Mouse (Mus musculus): Measurements from ENCODE around the gene Tanc2. TPM values are rescaled to one million over a fixed set of nuclear protein-coding genes. Genes with fewer than 3 reads are reported as not detected.

Gene Tanc2
- total and polyA plus RNA-seq, 2 experiments from 2014 or later = 5.2 to 25.0 TPM

DNA sequence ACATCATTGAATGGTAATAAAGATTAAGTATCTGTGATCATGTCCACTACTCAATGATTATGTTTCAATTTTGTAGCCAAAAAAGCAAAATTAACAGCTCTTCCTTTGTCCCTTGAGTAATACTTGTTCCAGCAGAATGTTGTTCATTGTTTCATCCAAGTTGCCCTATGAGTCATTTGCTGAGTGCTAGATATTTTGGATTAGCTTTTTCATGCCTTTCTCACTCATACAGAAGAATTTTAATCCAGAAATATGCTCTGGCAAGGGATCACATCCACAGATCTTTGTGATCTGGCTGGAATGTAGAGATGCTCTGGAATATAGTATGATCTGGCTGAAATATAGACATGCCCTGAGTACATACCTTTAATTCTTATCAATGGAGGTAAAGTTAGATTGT lies 202.7 kb downstream of the Tanc2 start:
- Histone ChIP-seq H3K27ac (ENCODE audit: low read depth) (no peak overlapping the region), H3K9ac (replicated peaks; ENCODE audit: low read depth, low read length) (no peak overlapping the region), H3K27me3 (ENCODE audit: control insufficient read depth, insufficient read depth, low read length) (no peaks in the 10 kb centered on the region), H3K4me3 (ENCODE audit: low read depth, low read length) (no peak overlapping the region), H3K4me2 (ENCODE audit: low read depth, low read length) (no peak overlapping the region), H3K4me1 (ENCODE audit: control insufficient read depth, insufficient read depth) (no peaks in the 10 kb centered on the region), H3K36me3 (replicated peaks; ENCODE audit: control insufficient read depth, insufficient read depth, low read length) (no peaks in the 10 kb centered on the region), H3K9me3 (replicated peaks; ENCODE audit: control insufficient read depth, low read length) (0 out of 2 replicates have a peak, but pooled peaks cover 6% of the 10 kb centered on the region)
- ATAC-seq (ENCODE audit: insufficient read depth, low read depth) (no peak), DNase-seq (ENCODE audit: low spot score) (no peak)
- TF ChIP-seq CTCF (IDR thresholded peaks at IDR 0.05; ENCODE audit: low read depth) = no peak
- no peak for TF ChIP-seq EP300 (IDR thresholded peaks at IDR 0.05; ENCODE audit: low read depth)

DNA sequence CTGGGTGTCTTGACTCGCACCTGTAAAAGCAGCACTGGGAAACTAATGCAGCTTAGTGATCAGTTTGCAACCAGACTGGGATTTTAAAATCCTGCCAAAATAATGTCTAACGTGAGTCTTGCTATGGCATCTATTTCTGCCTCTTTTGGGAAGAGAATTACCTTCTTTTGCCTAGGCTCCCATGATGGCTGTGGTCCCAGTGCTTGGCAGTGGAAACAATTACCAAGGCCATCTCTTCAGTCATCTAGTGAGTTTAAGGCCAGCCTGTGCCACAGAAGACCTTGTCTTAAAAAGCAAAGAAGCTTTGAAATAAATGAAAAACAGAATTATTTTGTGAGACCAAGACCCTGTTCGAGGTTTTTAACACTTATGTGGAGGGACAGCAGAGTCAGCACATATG lies 213.9 kb downstream of the Tanc2 start:
- H3K36me3 ChIP-seq (replicated peaks; ENCODE audit: control insufficient read depth, insufficient read depth, low read length) = no peaks in the 10 kb centered on the region
- no peaks in the 10 kb centered on the region for H3K9me3 ChIP-seq (replicated peaks; ENCODE audit: control insufficient read depth, low read length)
- no peak overlapping the region for H3K4me3 ChIP-seq (ENCODE audit: low read depth, low read length)
- H3K9ac ChIP-seq (replicated peaks; ENCODE audit: low read depth, low read length) = no peak overlapping the region
- DNase-seq (ENCODE audit: low spot score) (no peak), ATAC-seq (ENCODE audit: insufficient read depth, low read depth) (no peak)
- no peaks in the 10 kb centered on the region for H3K27me3 ChIP-seq (ENCODE audit: control insufficient read depth, insufficient read depth, low read length)
- no peak overlapping the region for H3K4me2 ChIP-seq (ENCODE audit: low read depth, low read length)
- TF ChIP-seq EP300 (IDR thresholded peaks at IDR 0.05; ENCODE audit: low read depth) (no peak), CTCF (IDR thresholded peaks at IDR 0.05; ENCODE audit: low read depth) (no peak)
- 90% methylated on average over 3 of the region's 3 CpGs for WGBS
- H3K4me1 ChIP-seq (ENCODE audit: control insufficient read depth, insufficient read depth) = no peaks in the 10 kb centered on the region; the same call in 1 of the 2 replicates
- no peak overlapping the region for H3K27ac ChIP-seq (ENCODE audit: low read depth)

DNA sequence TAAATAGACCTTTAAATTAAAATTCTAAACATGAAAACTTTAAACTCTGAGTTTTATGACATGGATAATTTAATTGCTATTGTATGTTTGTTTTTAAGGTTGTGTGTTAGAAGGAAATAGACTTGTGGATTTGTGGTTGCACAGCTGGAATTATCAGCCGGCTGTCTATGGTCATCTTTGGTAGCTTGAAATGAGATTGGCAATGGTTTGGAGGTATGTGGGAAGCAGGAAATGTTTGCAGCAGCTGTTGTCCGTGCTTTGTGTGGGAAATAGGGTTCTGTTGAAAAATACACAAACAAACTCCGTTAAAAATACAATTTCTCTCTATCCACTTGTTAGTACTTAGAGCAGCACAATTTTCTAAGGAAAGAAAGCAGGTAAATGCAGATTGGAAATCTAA lies 215.0 kb downstream of the Tanc2 start:
- DNase-seq (ENCODE audit: low spot score) (no peak), ATAC-seq (ENCODE audit: insufficient read depth, low read depth) (no peak)
- Histone ChIP-seq H3K4me1 (ENCODE audit: control insufficient read depth, insufficient read depth) (no peaks in the 10 kb centered on the region; the same call in 1 of the 2 replicates), H3K4me3 (ENCODE audit: low read depth, low read length) (no peak overlapping the region), H3K27me3 (ENCODE audit: control insufficient read depth, insufficient read depth, low read length) (no peaks in the 10 kb centered on the region), H3K9me3 (replicated peaks; ENCODE audit: control insufficient read depth, low read length) (no peaks in the 10 kb centered on the region), H3K27ac (ENCODE audit: low read depth) (no peak overlapping the region), H3K9ac (replicated peaks; ENCODE audit: low read depth, low read length) (no peak overlapping the region), H3K36me3 (replicated peaks; ENCODE audit: control insufficient read depth, insufficient read depth, low read length) (no peaks in the 10 kb centered on the region), H3K4me2 (ENCODE audit: low read depth, low read length) (no peak overlapping the region)
- WGBS = 55% methylated on average over 3 of the region's 3 CpGs
- TF ChIP-seq CTCF (IDR thresholded peaks at IDR 0.05; ENCODE audit: low read depth) (no peak), EP300 (IDR thresholded peaks at IDR 0.05; ENCODE audit: low read depth) (no peak)

DNA sequence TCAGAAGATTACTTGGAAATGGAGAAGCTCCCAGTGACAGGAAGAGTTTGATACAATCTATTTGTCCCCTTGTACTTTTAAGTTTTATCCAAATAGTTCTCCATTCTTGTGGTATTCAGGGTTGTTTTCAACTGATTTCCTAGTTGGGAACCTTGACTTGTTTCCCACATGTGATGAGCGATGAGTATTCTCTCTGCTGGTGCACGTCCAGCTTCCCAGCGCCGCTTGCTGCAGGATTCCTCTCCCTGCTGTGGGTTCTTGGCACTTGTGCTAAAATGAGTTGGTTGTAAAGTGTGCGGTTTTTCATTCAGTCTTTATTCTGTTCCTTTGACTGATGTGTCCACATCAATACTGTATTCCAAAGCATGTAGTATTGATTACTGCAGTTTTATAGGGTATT lies 217.3 kb downstream of the Tanc2 start:
- no peak overlapping the region for H3K4me3 ChIP-seq (ENCODE audit: low read depth, low read length)
- TF ChIP-seq EP300 (IDR thresholded peaks at IDR 0.05; ENCODE audit: low read depth) (no peak), CTCF (IDR thresholded peaks at IDR 0.05; ENCODE audit: low read depth) (no peak)
- no peak overlapping the region for H3K4me2 ChIP-seq (ENCODE audit: low read depth, low read length)
- H3K4me1 ChIP-seq (ENCODE audit: control insufficient read depth, insufficient read depth) = no peaks in the 10 kb centered on the region; the same call in 1 of the 2 replicates
- no peak overlapping the region for H3K27ac ChIP-seq (ENCODE audit: low read depth)
- 0 out of 2 replicates have a peak, but pooled peaks cover 10% of the 10 kb centered on the region for H3K36me3 ChIP-seq (replicated peaks; ENCODE audit: control insufficient read depth, insufficient read depth, low read length)
- ATAC-seq (ENCODE audit: insufficient read depth, low read depth) (no peak), DNase-seq (ENCODE audit: low spot score) (no peak)
- H3K9me3 ChIP-seq (replicated peaks; ENCODE audit: control insufficient read depth, low read length) = no peaks in the 10 kb centered on the region
- WGBS = 88% methylated on average over 5 of the region's 5 CpGs
- no peaks in the 10 kb centered on the region for H3K27me3 ChIP-seq (ENCODE audit: control insufficient read depth, insufficient read depth, low read length)
- H3K9ac ChIP-seq (replicated peaks; ENCODE audit: low read depth, low read length) = no peak overlapping the region

DNA sequence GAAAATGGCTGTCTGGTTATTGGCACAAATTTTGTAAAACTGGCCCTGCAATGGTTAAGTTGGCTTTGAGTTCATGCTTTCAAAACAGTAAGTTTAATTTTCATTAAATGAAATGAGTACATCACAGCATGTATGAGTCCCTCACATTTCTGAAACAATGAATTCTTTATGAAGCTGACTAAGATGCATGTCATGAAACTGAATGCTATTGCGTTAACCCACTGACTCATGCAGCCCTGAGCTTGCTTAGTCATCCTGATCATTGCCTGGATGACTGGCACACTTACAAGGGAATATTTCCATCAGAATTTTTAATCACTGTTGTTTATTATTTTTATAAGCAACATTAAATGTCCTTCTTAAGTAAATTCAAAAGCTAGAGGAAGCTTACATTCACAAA lies 233.5 kb downstream of the Tanc2 start:
- no peak for DNase-seq (ENCODE audit: low spot score)
- H3K36me3 ChIP-seq (replicated peaks; ENCODE audit: control insufficient read depth, insufficient read depth, low read length) = 0 out of 2 replicates have a peak, but pooled peaks cover 4% of the 10 kb centered on the region
- TF ChIP-seq EP300 (IDR thresholded peaks at IDR 0.05; ENCODE audit: low read depth) (no peak), CTCF (IDR thresholded peaks at IDR 0.05; ENCODE audit: low read depth) (no peak)
- H3K4me3 ChIP-seq (ENCODE audit: low read depth, low read length) = no peak overlapping the region
- no peak overlapping the region for H3K9ac ChIP-seq (replicated peaks; ENCODE audit: low read depth, low read length)
- no peaks in the 10 kb centered on the region for H3K4me1 ChIP-seq (ENCODE audit: control insufficient read depth, insufficient read depth)
- no peaks in the 10 kb centered on the region for H3K27me3 ChIP-seq (ENCODE audit: control insufficient read depth, insufficient read depth, low read length)
- no peak overlapping the region for H3K27ac ChIP-seq (ENCODE audit: low read depth)
- 66% methylated on average over 1 of the region's 1 CpGs for WGBS
- H3K9me3 ChIP-seq (replicated peaks; ENCODE audit: control insufficient read depth, low read length) = no peaks in the 10 kb centered on the region
- H3K4me2 ChIP-seq (ENCODE audit: low read depth, low read length) = no peak overlapping the region
- ATAC-seq (ENCODE audit: insufficient read depth, low read depth) = no peak

DNA sequence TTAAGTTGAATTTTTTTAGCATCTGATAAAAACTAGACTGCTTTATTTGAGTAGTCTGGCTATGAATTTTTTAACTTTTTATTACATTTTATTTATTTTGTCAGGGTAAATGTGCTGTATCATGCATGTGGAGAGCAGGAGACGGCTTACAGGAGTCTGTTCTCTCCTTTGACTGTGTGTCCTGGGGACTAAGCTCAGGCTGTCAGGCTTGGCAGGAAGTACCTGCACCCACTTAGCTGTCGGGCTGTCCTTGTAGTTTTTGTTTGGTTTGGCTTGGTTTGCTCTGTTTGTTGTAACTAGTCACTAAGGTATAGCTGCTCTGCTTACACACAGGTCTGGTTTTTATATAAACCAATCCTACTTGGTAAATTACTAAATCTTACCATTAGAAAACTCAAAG lies 234.0 kb downstream of the Tanc2 start:
- no peak for DNase-seq (ENCODE audit: low spot score)

More for the DNA sequence above, 234.0 kb downstream of the Tanc2 start:
- TF ChIP-seq CTCF (IDR thresholded peaks at IDR 0.05; ENCODE audit: low read depth) (no peak), EP300 (IDR thresholded peaks at IDR 0.05; ENCODE audit: low read depth) (no peak)
- H3K9me3 ChIP-seq (replicated peaks; ENCODE audit: control insufficient read depth, low read length) = no peaks in the 10 kb centered on the region
- 0 out of 2 replicates have a peak, but pooled peaks cover 4% of the 10 kb centered on the region for H3K36me3 ChIP-seq (replicated peaks; ENCODE audit: control insufficient read depth, insufficient read depth, low read length)
- H3K4me1 ChIP-seq (ENCODE audit: control insufficient read depth, insufficient read depth) = no peaks in the 10 kb centered on the region
- H3K9ac ChIP-seq (replicated peaks; ENCODE audit: low read depth, low read length) = no peak overlapping the region
- no peak overlapping the region for H3K4me2 ChIP-seq (ENCODE audit: low read depth, low read length)
- no peak overlapping the region for H3K27ac ChIP-seq (ENCODE audit: low read depth)
- no peak overlapping the region for H3K4me3 ChIP-seq (ENCODE audit: low read depth, low read length)
- ATAC-seq (ENCODE audit: insufficient read depth, low read depth) = no peak
- 58% methylated on average over 2 of the region's 2 CpGs for WGBS
- no peaks in the 10 kb centered on the region for H3K27me3 ChIP-seq (ENCODE audit: control insufficient read depth, insufficient read depth, low read length)

Data from heart, postnatal 0 days (tissue).